Mouse (Mus musculus) midbrain, embryonic 13.5 days (tissue): ENCODE results near the gene Tmem259. TPM values are rescaled to one million over a fixed set of nuclear protein-coding genes. Genes with fewer than 3 reads are reported as not detected.

Experiments used
- ATAC-seq: fragments of 200-750 bp; cut with Nextera tagmentation; 2 replicates; pipeline ENCODE4 v1.8.0; 2017; ENCODE audit warnings: mild to moderate bottlenecking, moderate TSS enrichment, moderate library complexity
- H3K27ac ChIP-seq: fragments of 300-500 bp; sonication (generic); 2 replicates; pipeline ENCODE4 v1.5.1; 2015; ENCODE audit warnings: inconsistent platforms, mild to moderate bottlenecking, moderate library complexity
- H3K27me3 ChIP-seq: fragments of 300-500 bp; sonication (generic); 2 replicates; pipeline ENCODE4 v1.6.1; 2015; ENCODE audit warnings: mild to moderate bottlenecking, inconsistent platforms
- H3K36me3 ChIP-seq: fragments of 300-500 bp; sonication (generic); 2 replicates; pipeline ENCODE4 v1.6.1; 2015; ENCODE audit warnings: mild to moderate bottlenecking, inconsistent platforms
- H3K4me1 ChIP-seq: fragments of 300-500 bp; sonication (generic); replicated peaks from 2 replicates; pipeline ENCODE4 v1.6.1; 2015; ENCODE audit warnings: inconsistent platforms
- H3K4me2 ChIP-seq: fragments of 300-500 bp; sonication (generic); replicated peaks from 2 replicates; pipeline ENCODE4 v1.6.1; 2015; ENCODE audit warnings: moderate library complexity, mild to moderate bottlenecking, inconsistent platforms
- H3K4me3 ChIP-seq: fragments of 300-500 bp; sonication (generic); replicated peaks from 2 replicates; pipeline ENCODE4 v1.5.1; 2015; ENCODE audit warnings: mild to moderate bottlenecking, inconsistent platforms
- H3K9ac ChIP-seq: fragments of 300-500 bp; sonication (generic); replicated peaks from 2 replicates; pipeline ENCODE4 v1.6.1; 2015; ENCODE audit warnings: mild to moderate bottlenecking, inconsistent platforms
- H3K9me3 ChIP-seq: fragments of 300-500 bp; sonication (generic); 2 replicates; pipeline ENCODE4 v1.6.1; 2016; ENCODE audit warnings: mild to moderate bottlenecking, inconsistent platforms
- WGBS: fragments of 180-500 bp; shearing (Covaris S2); methylation state at CpG from one replicate; pipeline ENCODE4 v1.1.7; 2015; 5-methylcytosine and 5-hydroxymethylcytosine counted together
- polyA plus RNA-seq: library from polyadenylated mRNA; unstranded; fragments of >200 nt; fragmentation: Nextera tagmentation; extraction: Ambion mirVana; gene quantifications from 2 replicates; pipeline ENCODE4 v1.2.1, GENCODE M21; 2015

Gene Tmem259
- polyA plus RNA-seq, 1 experiment from 2014 or later, result 16.7 TPM

DNA sequence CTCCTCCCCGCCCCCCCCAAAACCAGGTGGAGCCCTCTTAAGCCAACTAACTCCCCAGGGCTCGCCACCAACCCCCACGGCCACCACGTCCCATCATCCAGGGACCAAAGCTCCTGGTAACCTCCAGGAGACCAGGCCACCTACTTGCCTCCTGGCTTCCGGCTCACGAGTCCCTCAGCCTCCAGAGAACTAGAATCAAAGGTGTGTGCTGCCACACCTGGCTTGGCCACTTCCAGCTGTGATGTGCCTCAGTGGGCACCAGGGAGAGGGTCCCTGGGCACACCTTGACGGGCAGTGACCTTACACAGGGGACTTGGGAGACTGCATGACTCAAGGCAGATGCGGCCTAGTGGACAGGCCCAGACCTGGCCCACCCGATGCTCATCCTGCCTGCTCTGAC is 28.4 kb downstream of the Tmem259 start:
- H3K27me3 ChIP-seq, result peaks cover 6% of the 10 kb centered on the region; the same call in 1 of the 2 replicates
- ATAC-seq, result no peak
- no peaks in the 10 kb centered on the region for H3K9me3 ChIP-seq
- 79% methylated on average over 9 of the region's 9 CpGs for WGBS
- peaks cover 28% of the 10 kb centered on the region for H3K36me3 ChIP-seq
- H3K27ac ChIP-seq, result no peak overlapping the region
- H3K9ac ChIP-seq, result peak overlapping the region; percentile 10
- H3K4me1 ChIP-seq, result peaks cover 8% of the 10 kb centered on the region
- H3K4me3 ChIP-seq, result no peak overlapping the region
- H3K4me2 ChIP-seq, result no peak overlapping the region

DNA sequence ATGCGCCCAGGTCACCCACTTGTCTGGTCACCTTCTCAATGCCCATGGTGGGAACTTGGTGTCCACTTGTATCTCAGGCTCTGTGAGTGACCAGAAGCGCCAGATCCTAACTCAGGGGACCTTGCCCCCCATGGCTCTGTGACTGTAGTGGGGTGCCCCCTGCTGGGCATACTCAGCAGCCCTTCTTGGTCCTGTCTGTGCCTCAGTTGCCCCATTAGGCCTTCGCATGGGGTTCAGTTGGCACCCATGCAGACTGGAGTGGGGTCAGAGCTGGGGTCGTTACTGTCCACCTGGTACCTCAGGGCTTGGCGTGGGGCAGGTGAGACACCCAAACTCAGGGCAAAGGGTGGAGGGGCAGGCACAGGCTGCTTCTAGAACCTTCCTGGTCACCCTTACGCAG is 30.2 kb downstream of the Tmem259 start:
- peaks cover 6% of the 10 kb centered on the region; the same call in 1 of the 2 replicates for H3K27me3 ChIP-seq
- ATAC-seq, result no peak
- H3K4me2 ChIP-seq, result no peak overlapping the region
- H3K36me3 ChIP-seq, result peaks cover 45% of the 10 kb centered on the region
- no peak overlapping the region for H3K27ac ChIP-seq
- peaks cover 3% of the 10 kb centered on the region; the same call in 1 of the 2 replicates for H3K4me1 ChIP-seq
- 88% methylated on average over 6 of the region's 6 CpGs for WGBS
- H3K9me3 ChIP-seq, result no peaks in the 10 kb centered on the region
- H3K9ac ChIP-seq, result no peak overlapping the region
- H3K4me3 ChIP-seq, result no peak overlapping the region

DNA sequence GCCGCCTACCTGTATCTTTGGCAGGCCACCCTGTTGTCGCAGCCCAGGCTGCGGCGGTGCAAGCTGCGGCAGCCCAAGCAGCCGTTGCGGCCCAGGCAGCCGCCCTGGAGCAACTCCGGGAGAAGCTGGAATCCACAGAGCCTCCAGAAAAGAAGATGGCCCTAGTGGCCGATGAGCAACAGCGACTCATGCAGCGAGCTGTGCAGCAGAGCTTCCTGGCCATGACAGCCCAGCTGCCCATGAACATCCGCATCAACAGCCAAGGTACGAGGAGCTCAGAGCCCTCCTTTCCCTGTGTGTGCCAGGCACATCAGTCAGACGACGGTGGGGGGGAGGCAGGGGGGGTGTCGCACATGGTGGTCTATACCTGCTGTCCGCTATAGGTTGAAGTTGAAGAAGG is 33.5 kb downstream of the Tmem259 start:
- peaks cover 53% of the 10 kb centered on the region for H3K36me3 ChIP-seq
- no peak overlapping the region for H3K4me3 ChIP-seq
- WGBS, result 84% methylated on average over 18 of the region's 18 CpGs
- no peak overlapping the region for H3K9ac ChIP-seq
- H3K4me2 ChIP-seq, result no peak overlapping the region
- no peaks in the 10 kb centered on the region for H3K27me3 ChIP-seq
- peaks cover 14% of the 10 kb centered on the region for H3K4me1 ChIP-seq
- no peaks in the 10 kb centered on the region for H3K9me3 ChIP-seq
- H3K27ac ChIP-seq, result no peak overlapping the region
- ATAC-seq, result no peak

DNA sequence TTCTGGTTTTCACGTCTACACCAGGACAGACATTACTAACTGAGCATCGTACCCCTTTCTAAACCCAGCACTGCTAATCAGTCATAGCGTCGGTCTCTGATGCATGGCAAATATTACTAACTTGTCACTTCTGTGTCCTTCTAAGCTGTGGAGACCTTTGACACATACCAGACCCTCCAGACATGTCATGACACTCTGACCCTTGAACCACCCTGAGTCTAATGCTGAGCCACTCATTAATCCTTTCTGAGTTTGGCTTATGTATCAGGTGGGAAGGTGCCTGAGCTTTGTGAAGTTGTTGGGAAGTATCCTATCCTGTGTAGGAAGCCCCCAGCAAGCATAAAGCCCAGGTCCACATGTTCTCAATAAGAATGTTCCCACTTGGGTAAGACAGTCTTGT is 34.3 kb downstream of the Tmem259 start:
- ATAC-seq, result no peak
- no peaks in the 10 kb centered on the region for H3K9me3 ChIP-seq
- H3K27ac ChIP-seq, result no peak overlapping the region
- H3K4me2 ChIP-seq, result no peak overlapping the region
- peaks cover 20% of the 10 kb centered on the region for H3K4me1 ChIP-seq
- H3K9ac ChIP-seq, result no peak overlapping the region; the same call in 1 of the 2 replicates
- peaks cover 53% of the 10 kb centered on the region for H3K36me3 ChIP-seq
- no peaks in the 10 kb centered on the region for H3K27me3 ChIP-seq
- H3K4me3 ChIP-seq, result no peak overlapping the region
- WGBS, result 95% methylated on average over 4 of the region's 4 CpGs

DNA sequence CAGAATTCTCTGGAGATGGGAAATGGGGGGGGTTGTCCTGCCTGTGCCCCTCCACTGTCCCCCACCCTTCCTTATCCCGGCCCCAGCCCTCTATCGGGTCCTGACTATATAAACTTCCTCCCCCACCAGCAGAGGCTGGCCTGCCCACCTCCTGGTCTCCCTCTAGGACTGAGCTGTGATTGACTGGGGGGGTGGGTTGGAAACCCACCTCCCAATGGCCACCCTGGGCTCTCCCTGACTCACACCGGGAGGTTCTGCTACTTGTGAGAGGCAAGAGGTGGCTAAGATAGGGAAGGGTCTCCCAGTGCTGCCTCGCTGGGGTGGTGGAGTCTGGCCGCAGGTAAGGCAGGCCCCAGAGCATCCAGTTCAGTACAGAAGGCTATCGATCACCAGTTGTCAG is 36.6 kb downstream of the Tmem259 start:
- WGBS, result 89% methylated on average over 6 of the region's 6 CpGs
- Histone ChIP-seq H3K9ac (0 out of 2 replicates have a peak overlapping the region, but pooled peaks have one; percentile 14), H3K27me3 (no peaks in the 10 kb centered on the region)

DNA sequence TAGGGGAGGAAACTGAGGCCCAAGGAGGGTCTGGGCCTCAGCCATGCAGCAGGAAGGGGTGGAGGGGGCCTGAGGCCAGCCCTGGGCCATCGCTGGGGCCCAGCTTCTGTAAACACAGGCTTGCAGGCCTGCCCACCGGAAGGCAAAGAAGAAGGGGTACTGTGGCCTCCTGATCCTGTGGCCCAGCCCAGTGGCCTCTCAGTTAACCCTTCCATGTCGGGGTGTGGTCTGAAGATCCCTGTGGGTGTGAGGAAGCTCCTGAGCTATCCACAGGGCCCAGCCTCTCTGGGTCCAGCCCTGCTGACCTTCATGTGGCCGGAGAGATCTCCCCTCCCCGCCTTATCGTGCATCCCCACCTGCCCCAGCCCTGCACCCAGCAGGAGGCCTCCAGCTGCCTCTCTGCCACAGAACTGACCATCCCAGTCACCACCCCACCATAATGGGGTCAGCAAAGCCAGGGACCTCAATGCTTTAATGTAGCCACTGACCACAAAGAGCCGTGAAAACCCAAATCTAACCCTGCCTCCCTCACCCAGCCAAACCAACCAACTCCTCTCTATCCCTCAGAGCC is 37.3 kb downstream of the Tmem259 start:
- Histone ChIP-seq H3K27me3 (no peaks in the 10 kb centered on the region), H3K27ac (no peak overlapping the region), H3K4me1 (peaks cover 27% of the 10 kb centered on the region), H3K9ac (no peak overlapping the region; the same call in 1 of the 2 replicates), H3K36me3 (peaks cover 42% of the 10 kb centered on the region), H3K9me3 (no peaks in the 10 kb centered on the region), H3K4me3 (no peak overlapping the region), H3K4me2 (no peak overlapping the region)
- no peak for ATAC-seq
- WGBS, result 21% methylated on average over 7 of the region's 7 CpGs

More for the DNA sequence above, 36.6 kb downstream of the Tmem259 start:
- Histone ChIP-seq H3K4me2 (no peak overlapping the region), H3K36me3 (peaks cover 41% of the 10 kb centered on the region), H3K27ac (no peak overlapping the region), H3K4me1 (peaks cover 27% of the 10 kb centered on the region), H3K9me3 (no peaks in the 10 kb centered on the region), H3K4me3 (no peak overlapping the region)
- no peak for ATAC-seq

DNA sequence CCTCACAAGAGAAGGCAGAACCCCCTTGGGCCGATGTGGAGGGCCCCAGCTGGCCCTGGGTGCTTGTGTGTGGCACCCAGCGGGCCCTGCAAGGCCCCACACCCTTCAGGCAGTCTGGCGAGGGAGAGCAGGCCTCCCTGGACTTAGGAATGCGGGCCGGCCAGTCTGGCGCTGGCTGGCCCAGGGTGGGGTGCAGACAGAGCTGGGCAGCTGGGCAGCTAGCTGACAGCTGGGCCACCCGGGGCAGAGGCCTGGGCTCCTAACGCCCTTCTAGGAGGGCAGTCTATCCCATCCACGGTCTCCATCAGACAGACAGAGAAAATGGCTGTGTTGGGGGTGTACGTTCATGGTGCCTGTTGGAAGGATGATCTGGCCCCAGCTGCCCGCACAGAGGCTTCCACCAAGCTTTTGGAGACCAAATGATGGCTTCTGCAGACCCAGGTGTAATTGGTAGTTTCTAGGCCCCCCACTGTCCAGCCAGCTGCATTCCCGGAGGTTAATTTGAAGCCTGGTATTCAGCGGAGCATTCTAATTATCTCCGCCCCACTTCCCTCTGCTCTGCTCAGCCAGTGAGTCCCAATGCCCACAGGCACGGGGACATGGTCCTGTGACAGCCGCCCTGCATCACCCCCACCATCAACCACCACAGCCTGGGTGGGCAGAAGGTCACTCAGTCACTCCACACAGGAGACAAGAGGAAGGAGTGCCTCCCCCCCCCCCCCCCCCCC is 38.5 kb downstream of the Tmem259 start:
- H3K9ac ChIP-seq, result peak overlapping the region; percentile 25; the same call in 1 of the 2 replicates
- ATAC-seq, result peak; percentile 59

DNA sequence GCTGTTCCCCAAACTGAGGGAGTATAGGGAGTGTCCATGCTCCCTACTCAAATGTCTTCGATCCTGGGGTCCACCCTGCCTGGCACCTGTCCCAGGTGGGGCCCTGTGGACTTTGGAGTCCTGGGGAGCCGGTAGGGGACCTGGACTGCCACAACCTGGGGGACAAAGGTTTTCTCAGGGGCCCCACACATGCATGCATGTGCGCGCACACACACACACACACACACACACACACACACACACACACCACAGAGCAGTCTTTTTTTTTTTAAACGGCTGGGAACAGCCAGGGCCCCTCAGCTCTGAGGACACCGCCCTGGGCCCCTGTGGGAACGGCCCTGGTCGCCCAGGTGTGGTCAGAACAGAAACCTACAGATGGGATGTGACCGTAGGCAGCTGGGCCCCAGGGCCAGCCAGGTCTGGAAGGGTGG is 40.6 kb downstream of the Tmem259 start:
- Histone ChIP-seq H3K4me2 (no peak overlapping the region), H3K4me3 (no peak overlapping the region), H3K9me3 (no peaks in the 10 kb centered on the region), H3K27ac (no peak overlapping the region), H3K27me3 (no peaks in the 10 kb centered on the region), H3K4me1 (peaks cover 27% of the 10 kb centered on the region), H3K36me3 (peaks cover 22% of the 10 kb centered on the region; the same call in 1 of the 2 replicates), H3K9ac (no peak overlapping the region)
- no peak for ATAC-seq
- WGBS, result 91% methylated on average over 9 of the region's 9 CpGs

More for the DNA sequence above, 38.5 kb downstream of the Tmem259 start:
- Histone ChIP-seq H3K36me3 (peaks cover 38% of the 10 kb centered on the region), H3K9me3 (no peaks in the 10 kb centered on the region), H3K4me2 (no peak overlapping the region), H3K27me3 (no peaks in the 10 kb centered on the region), H3K4me3 (no peak overlapping the region), H3K4me1 (peaks cover 27% of the 10 kb centered on the region), H3K27ac (peak overlapping the region; percentile 61)
- 17% methylated on average over 16 of the region's 16 CpGs for WGBS

DNA sequence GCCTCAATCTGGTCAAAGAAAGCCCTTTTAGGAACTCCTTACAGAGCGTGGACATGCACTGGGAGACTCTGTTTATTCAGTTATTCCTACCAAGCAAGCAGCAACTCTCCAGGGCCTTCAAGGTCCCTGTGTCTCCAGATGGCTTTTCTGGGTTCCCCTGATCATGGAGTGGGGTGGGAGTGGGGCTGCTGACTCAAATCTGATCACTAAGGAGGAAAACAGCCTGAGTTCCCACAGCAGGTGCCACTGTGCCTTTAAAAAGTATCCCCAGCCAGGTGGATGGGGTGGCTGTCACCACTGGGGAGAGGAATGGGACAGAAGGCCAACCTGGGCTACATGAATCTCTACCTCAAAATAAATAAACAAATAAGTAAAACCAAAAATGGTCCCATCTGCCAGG is 41.1 kb downstream of the Tmem259 start:
- H3K4me2 ChIP-seq, result no peak overlapping the region
- H3K27me3 ChIP-seq, result no peaks in the 10 kb centered on the region
- no peak overlapping the region for H3K27ac ChIP-seq
- H3K9me3 ChIP-seq, result no peaks in the 10 kb centered on the region
- peaks cover 20% of the 10 kb centered on the region; the same call in 1 of the 2 replicates for H3K36me3 ChIP-seq
- 81% methylated on average over 1 of the region's 1 CpGs for WGBS
- peaks cover 27% of the 10 kb centered on the region for H3K4me1 ChIP-seq
- H3K9ac ChIP-seq, result no peak overlapping the region
- no peak overlapping the region for H3K4me3 ChIP-seq
- no peak for ATAC-seq

DNA sequence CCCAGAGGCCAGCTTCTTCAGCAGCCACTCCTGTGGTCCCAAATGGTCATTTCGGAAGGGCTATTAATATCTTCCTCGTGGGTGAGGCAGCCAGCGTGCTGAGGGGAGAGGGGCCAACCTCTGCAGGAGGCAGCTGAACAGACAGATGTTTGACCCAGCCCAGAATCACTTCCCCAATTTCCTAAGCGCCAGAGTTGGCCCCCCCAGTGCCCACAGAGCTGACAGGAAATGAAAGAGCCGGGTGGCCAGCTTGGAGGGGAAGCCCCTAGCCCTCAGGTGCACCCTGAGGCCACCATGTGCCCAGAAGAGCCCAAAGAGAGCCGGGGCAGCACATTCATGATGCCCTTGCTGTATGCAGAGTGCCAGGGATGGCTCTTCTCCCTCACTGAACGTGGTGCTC is 43.4 kb downstream of the Tmem259 start:
- whole genome bisulfite sequencing, result 84% methylated on average over 7 of the region's 7 CpGs
- Histone ChIP-seq H3K4me3 (no peak overlapping the region), H3K36me3 (peaks cover 34% of the 10 kb centered on the region; the same call in 1 of the 2 replicates), H3K27ac (no peak overlapping the region), H3K27me3 (no peaks in the 10 kb centered on the region), H3K9me3 (no peaks in the 10 kb centered on the region), H3K4me2 (no peak overlapping the region), H3K9ac (no peak overlapping the region), H3K4me1 (peaks cover 27% of the 10 kb centered on the region)
- no peak for ATAC-seq

DNA sequence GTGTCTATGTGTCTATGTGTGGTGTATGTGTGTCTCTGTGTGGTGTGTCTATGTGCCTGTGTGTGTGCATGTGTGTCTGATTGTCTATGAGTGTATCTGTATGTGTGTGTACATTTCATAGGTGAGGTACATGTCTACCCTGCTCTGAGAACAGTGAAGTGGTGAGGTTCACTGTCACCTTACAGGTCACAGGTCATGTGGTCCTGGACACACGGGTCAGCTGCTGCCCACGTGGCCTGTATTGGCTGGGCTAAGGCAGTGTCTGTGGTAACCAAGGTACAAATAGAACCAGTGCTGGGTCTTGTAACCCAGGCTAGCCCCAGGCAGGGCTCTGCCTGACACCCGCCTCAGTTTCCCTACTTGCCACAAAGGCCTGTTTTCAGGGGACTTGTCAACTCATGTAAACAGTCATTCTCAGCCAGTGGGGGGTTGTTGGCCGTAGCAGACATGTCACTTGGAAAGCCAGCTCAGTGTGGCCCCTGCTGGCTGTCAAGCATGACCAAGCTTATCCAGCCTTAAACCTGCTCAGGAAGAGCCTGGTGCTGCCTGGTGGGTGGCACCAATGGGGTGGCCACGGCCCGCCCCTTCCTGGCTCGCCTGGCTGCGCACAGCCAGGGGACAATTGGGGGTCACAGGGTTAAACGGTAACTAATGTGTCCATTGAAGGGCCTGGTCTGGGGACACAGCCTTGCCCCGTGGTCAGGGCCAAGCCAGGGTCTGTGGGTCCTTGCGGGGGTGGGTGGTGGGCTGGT is 46.2 kb downstream of the Tmem259 start:
- 45% methylated on average over 11 of the region's 11 CpGs for WGBS
- H3K9me3 ChIP-seq, result no peaks in the 10 kb centered on the region
- peaks cover 51% of the 10 kb centered on the region for H3K36me3 ChIP-seq
- H3K9ac ChIP-seq, result 0 out of 2 replicates have a peak overlapping the region, but pooled peaks have one; percentile 0
- H3K4me1 ChIP-seq, result peaks cover 33% of the 10 kb centered on the region
- H3K4me2 ChIP-seq, result no peak overlapping the region
- H3K4me3 ChIP-seq, result no peak overlapping the region
- H3K27me3 ChIP-seq, result no peaks in the 10 kb centered on the region
- H3K27ac ChIP-seq, result no peak overlapping the region
- ATAC-seq, result no peak
